Mouse (Mus musculus) bone marrow macrophage, adult 2 months (primary cell): ENCODE measurements around the gene R3hdm2. TPM values are rescaled to one million over a fixed set of nuclear protein-coding genes. Genes with fewer than 3 reads are reported as not detected.

ENCODE experiments used
- H3K27ac ChIP-seq: 2 replicates; pipeline ENCODE4 v1.5.1; 2012; ENCODE audit warnings: low read depth, low read length; ENCODE audit not compliant: insufficient read depth
- H3K4me1 ChIP-seq: 2 replicates; pipeline ENCODE4 v1.6.1; 2012; ENCODE audit warnings: low read length; ENCODE audit not compliant: control insufficient read depth, insufficient read depth
- H3K4me3 ChIP-seq: 2 replicates; pipeline ENCODE4 v1.5.1; 2012; ENCODE audit warnings: mild to moderate bottlenecking, low read length, moderate library complexity; ENCODE audit not compliant: insufficient read depth
- CTCF ChIP-seq: IDR thresholded peaks from 2 replicates; pipeline ENCODE4 v1.5.1; 2012; ENCODE audit warnings: low read depth, mild to moderate bottlenecking, low read length, moderate library complexity
- POLR2A ChIP-seq: IDR thresholded peaks from 2 replicates; pipeline ENCODE4 v1.6.1; 2012; ENCODE audit warnings: mild to moderate bottlenecking, low read depth, low read length, borderline replicate concordance
- polyA plus RNA-seq: library from polyadenylated mRNA; stranded (reverse); fragments of >200 nt; gene quantifications from 2 replicates; pipeline ENCODE4 v1.2.4, GENCODE M21; 2012; ENCODE audit not compliant: missing spikeins, insufficient read depth, insufficient read length

R3hdm2 gene
- 134 and 144 TPM in 2 replicates for polyA plus RNA-seq

- Histone ChIP-seq H3K4me1 (peaks cover 6% of the 10 kb centered on the region), H3K4me3 (peak within 1 kb of the TSS; percentile 98), H3K27ac (peak within 1 kb of the TSS; percentile 69)
- no peak for TF ChIP-seq POLR2A
- no peak for TF ChIP-seq CTCF
Observed at GRCm38 (mm10) chr10:127380251-127380691, at the start of gene R3hdm2. TSS of gene R3hdm2 (plus strand) at chr10:127380327.

DNA sequence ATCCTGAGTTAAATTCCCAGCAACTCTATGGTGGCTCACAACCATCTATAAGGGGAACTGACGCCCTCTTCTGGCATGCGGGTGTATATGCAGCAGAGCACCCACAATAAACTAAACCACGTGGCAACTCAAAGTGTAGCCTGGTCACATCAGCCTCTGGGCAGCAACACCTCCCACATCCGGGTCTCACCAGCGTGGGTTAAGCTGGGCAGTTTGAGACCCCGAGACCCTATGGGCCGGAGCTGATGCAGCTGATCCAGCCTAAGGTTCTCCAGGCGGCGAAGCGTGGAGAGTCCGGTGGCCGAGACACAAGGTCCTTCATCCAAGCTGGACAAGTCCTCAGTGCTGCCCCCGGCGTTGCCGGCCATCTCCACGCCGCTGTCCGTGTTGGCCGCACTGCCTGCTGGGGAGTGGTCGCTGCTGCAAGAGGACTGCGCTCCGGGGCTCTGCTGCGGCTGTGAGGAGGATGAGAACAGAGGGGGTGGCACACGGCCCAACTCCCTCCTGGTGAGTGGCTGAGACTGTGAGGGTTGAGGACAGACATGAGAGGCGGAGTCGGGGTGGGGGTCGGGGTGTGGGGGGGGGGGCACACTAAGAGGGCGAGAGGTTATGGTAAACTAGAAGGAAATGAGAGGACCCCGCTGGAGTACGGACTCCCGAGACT is 47.8 kb upstream of the R3hdm2 start:
- Histone ChIP-seq H3K4me1 (no peaks in the 10 kb centered on the region), H3K4me3 (no peak overlapping the region), H3K27ac (no peak overlapping the region)
- TF ChIP-seq CTCF (no peak), POLR2A (no peak)

- no peak for TF ChIP-seq POLR2A
- peak; percentile 44; the same call in 1 of the 2 replicates for TF ChIP-seq CTCF
Observed at GRCm38 (mm10) chr10:127333152-127333551, 47.0 kb upstream of the R3hdm2 start.

GRCm38 (mm10) chr10:127335271-127335670 is 44.9 kb upstream of the R3hdm2 start:
- Histone ChIP-seq H3K27ac (no peak overlapping the region), H3K4me3 (no peak overlapping the region), H3K4me1 (0 out of 2 replicates have a peak, but pooled peaks cover under 1% of the 10 kb centered on the region)
- TF ChIP-seq CTCF: no peak

More at GRCm38 (mm10) chr10:127333152-127333551, 47.0 kb upstream of the R3hdm2 start:
- Histone ChIP-seq H3K4me3 (no peak overlapping the region), H3K4me1 (no peaks in the 10 kb centered on the region), H3K27ac (no peak overlapping the region)

DNA sequence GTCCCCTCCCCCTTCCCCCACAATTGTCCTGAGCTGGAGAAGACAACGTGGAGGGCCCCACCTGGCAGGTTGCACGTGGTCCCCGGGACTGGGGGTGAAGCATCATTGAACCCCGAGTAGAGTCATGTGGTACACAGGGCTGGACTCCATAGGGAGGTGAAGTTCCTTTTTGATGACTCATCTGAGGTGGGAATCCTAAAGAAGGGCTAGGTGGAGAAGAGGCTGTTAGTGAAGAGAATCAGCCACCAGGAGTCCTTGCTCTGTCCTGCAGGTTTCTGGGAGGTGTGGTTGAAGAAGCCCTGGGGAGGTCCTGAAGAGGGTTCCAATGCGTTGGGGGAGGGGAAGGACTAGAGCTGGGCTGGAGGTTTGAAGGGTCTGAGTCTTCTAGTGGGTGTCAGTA is 43.2 kb upstream of the R3hdm2 start:
- Histone ChIP-seq H3K27ac (no peak overlapping the region), H3K4me1 (0 out of 2 replicates have a peak, but pooled peaks cover 4% of the 10 kb centered on the region), H3K4me3 (no peak overlapping the region)
- TF ChIP-seq CTCF (no peak), POLR2A (no peak)

GRCm38 (mm10) chr10:127337536-127338099 is 42.5 kb upstream of the R3hdm2 start:
- no peak overlapping the region for H3K4me3 ChIP-seq
- no peak overlapping the region for H3K27ac ChIP-seq
- 0 out of 2 replicates have a peak, but pooled peaks cover 4% of the 10 kb centered on the region for H3K4me1 ChIP-seq
- TF ChIP-seq CTCF (no peak), POLR2A (no peak)

DNA sequence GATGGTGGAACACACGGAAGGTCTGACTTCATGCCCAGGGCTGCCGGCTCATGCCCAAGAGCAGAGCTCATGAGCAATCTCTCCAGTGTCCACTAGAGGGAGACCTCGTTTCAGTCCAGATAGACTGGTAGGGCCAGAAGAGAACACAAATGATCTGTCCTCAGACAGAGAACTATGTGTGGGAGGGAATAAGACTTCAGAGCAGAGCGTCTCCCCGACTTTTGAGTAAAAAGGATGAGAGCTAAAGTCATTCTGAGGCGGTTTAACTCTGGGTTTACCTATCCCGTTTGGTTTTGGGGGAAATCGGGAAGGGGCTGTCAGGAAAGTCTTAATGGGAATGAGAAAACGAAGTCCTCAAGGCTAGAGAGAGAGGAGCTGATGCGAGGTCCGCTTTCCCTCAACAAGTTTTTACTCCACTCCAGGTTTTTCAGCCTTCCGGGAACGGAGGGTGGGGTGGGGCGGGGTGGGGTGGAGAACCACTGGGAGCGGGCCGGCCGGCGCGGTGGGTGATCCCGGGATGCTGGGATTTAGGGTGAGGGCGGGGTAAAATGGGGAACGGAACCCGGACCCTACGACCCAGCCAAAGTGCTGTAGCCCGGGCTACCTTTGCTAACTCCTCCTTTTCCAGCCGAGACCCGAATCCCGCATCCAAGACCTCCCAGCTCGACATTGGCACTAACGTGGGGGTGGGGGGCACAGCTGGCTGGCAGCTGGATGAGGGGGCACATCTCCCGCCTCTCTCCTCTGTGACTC is 41.0 kb upstream of the R3hdm2 start:
- Histone ChIP-seq H3K4me3 (peak overlapping the region; percentile 59), H3K4me1 (0 out of 2 replicates have a peak, but pooled peaks cover 4% of the 10 kb centered on the region), H3K27ac (no peak overlapping the region)
- TF ChIP-seq POLR2A (no peak), CTCF (peak; percentile 71)

GRCm38 (mm10) chr10:127339683-127340576 is 40.2 kb upstream of the R3hdm2 start:
- 0 out of 2 replicates have a peak, but pooled peaks cover 4% of the 10 kb centered on the region for H3K4me1 ChIP-seq
- TF ChIP-seq POLR2A (no peak), CTCF (no peak)
- no peak overlapping the region for H3K27ac ChIP-seq
- H3K4me3 ChIP-seq: peak overlapping the region; percentile 59
